Mouse (Mus musculus): ENCODE data around the gene Mmadhc.

DNA sequence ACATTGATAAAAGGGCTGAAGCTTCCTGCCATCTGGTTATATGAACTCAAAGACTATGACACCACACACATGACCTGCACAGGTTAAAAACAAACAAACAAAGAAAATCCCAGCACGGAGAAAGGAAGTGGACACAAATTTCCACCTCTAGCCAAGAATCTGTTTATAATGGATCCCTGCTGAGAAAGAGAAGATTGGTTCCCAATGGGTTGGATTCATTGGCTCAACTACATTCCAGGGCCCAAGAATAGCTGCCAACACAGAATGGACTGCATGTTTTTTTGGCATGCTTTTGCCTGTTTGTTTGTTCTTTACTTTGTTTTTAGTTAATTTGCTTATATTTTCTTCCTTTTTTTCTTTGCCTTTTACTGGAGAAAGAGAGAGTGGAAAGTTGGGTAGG, 41.0 kb upstream of the Mmadhc start:
- TF ChIP-seq CTCF (IDR thresholded peaks at IDR 0.05; ENCODE audit: insufficient read depth, low read length) (no peak), POLR2A (IDR thresholded peaks at IDR 0.05; ENCODE audit: borderline replicate concordance, extremely low read depth, low read depth, low read length) (no peak)
